Mouse (Mus musculus): ENCODE results near the gene Hp1bp3. TPM values are rescaled to one million over a fixed set of nuclear protein-coding genes. Genes with fewer than 3 reads are reported as not detected.
A peak's percentile ranks its signal among the peaks of the same experiment; 100 is the strongest.

Gene Hp1bp3
- polyA plus RNA-seq, 1 experiment from 2014 or later: 148 TPM

DNA sequence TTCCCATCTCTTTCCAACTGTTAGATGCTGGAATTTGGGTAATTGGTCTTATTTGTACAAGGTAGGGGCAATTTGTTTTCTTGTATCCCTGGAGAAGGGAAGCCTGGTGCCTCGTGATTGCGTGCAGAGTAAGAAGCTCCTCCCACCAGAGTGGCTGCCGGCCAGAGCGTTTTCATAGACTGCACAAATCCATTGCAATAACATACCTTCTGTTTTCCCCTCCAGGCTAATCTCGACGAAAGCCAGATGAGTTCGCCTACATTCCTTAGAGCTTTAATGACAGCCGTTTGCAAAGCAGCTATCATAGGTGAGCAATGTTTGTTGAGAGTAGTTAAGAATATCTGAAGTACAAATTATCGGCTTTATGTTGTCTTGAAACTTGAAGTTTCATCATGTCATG is 14.4 kb upstream of the Hp1bp3 start:
- DNase-seq (ENCODE audit: low spot score): no peak
- Histone ChIP-seq H3K27ac (no peak overlapping the region), H3K27me3 (ENCODE audit: insufficient read depth, poor library complexity, severe bottlenecking) (no peaks in the 10 kb centered on the region), H3K4me3 (no peak overlapping the region), H3K9me3 (no peaks in the 10 kb centered on the region), H3K4me1 (replicated peaks) (no peaks in the 10 kb centered on the region), H3K36me3 (peaks cover 97% of the 10 kb centered on the region)
- 90% methylated on average over 9 of the region's 9 CpGs for WGBS

DNA sequence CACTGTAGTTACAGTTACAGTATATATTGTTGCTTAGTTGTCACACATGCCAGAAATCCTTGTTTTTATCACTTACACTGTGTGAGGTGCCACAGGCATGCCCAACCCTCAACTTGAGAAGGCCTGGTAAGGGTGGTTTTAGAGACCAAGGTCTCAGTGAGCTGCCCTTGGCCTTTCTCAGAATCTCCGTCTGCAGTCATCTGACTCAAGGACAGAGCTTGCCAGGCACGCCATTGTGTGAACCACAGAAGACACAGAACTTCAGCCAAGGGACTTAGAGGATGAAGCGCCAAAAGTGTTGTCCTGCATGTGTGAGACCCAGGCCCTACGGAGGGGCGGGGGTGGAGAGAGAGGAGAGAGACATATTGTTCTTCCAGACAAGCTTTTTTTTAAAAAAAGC is 6.0 kb upstream of the Hp1bp3 start:
- Histone ChIP-seq H3K27ac (no peak overlapping the region), H3K27me3 (ENCODE audit: insufficient read depth, poor library complexity, severe bottlenecking) (no peaks in the 10 kb centered on the region), H3K4me1 (replicated peaks) (no peaks in the 10 kb centered on the region), H3K9me3 (no peaks in the 10 kb centered on the region), H3K4me3 (no peak overlapping the region), H3K36me3 (peaks cover 48% of the 10 kb centered on the region)
- WGBS: 91% methylated on average over 5 of the region's 5 CpGs
- DNase-seq (ENCODE audit: low spot score): no peak

DNA sequence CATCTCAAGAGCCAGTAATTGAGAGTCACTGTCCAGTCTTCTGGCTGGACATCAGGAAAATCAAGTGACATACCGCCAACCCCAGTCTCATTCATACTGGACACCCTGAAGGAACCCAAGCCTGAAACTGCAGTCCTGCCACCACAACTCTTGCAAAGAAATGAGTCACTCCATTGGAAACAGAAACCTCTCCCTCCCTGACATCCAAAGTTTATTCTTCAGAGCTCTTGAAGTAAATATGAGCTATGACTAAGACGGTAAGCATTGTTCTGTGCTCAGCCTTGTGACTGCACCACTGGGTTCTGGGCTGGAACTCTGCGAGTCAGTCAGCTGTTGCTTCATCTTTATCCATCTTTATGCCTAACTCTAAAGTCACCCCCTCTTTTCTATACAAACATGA is 2.2 kb upstream of the Hp1bp3 start:
- no peak overlapping the region for H3K27ac ChIP-seq
- H3K4me1 ChIP-seq (replicated peaks): peaks cover 19% of the 10 kb centered on the region
- no peaks in the 10 kb centered on the region for H3K27me3 ChIP-seq (ENCODE audit: insufficient read depth, poor library complexity, severe bottlenecking)
- DNase-seq (ENCODE audit: low spot score): no peak
- WGBS: 92% methylated on average over 3 of the region's 3 CpGs
- no peak overlapping the region for H3K4me3 ChIP-seq
- H3K36me3 ChIP-seq: peaks cover 19% of the 10 kb centered on the region
- no peaks in the 10 kb centered on the region for H3K9me3 ChIP-seq

DNA sequence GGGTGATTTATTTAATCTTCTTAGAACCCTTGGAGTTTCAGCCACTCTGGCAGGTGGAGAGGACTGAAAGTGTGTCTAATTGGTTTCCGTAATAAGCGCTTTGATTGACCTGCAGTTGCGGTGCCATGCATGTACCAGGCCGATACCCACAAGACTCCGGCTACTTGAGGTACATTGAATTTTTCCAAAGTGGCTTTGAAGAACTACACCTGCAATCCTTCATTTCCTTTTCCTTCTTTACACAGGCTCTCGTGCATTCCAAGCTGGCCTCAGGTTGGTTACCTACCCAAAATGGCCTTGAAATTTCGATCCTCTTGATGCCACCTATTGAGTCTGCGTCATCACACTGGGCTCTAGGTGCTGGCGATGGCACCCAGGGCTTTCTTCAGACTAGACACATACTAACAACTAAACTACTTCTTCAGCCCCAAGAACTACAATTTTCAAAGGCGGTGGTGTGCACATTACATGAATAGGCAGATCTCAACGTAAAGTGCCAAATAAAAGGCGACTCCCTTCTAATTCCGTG is 361 bp upstream of the Hp1bp3 start:
- WGBS: 53% methylated on average over 13 of the region's 13 CpGs
- H3K9me3 ChIP-seq: no peaks in the 10 kb centered on the region
- no peaks in the 10 kb centered on the region for H3K27me3 ChIP-seq (ENCODE audit: insufficient read depth, poor library complexity, severe bottlenecking)
- peaks cover 20% of the 10 kb centered on the region for H3K36me3 ChIP-seq
- peak overlapping the region; percentile 100 for H3K27ac ChIP-seq
- no peak for DNase-seq (ENCODE audit: low spot score)
- peaks cover 33% of the 10 kb centered on the region for H3K4me1 ChIP-seq (replicated peaks)
- peak overlapping the region; percentile 97 for H3K4me3 ChIP-seq

DNA sequence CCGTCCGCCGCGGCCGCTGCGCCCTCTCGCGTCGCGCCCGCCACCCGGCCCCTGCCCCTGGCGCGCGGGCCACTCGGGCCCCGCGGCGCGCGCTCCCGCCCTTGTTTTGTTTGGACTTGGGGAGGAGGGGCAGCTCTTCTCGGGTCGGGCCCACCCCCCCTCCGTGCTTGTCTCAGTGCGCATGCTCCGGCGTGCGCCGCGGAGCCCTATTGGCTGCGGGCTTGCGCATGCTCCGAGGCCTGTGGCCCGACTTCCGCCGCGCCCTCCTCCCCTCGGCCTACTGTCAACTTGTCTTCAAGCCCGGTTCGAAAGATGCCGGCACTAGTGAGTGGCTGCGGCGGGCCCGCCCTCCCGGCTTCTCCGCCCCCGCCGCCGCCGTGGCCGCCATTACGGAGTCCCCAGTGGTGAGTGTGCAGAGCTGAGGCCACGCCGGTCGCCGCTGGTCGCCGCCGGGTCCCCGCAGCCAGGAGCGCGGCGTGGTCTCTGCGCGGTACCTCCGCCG is 846 bp downstream of the Hp1bp3 start:
- Histone ChIP-seq H3K36me3 (peaks cover 30% of the 10 kb centered on the region), H3K4me1 (replicated peaks) (peaks cover 33% of the 10 kb centered on the region), H3K4me3 (peak overlapping the region; percentile 97), H3K9me3 (no peaks in the 10 kb centered on the region), H3K27ac (peak overlapping the region; percentile 100), H3K27me3 (ENCODE audit: insufficient read depth, poor library complexity, severe bottlenecking) (no peaks in the 10 kb centered on the region)
- under 1% methylated on average over 57 of the region's 68 CpGs for WGBS
- DNase-seq (ENCODE audit: low spot score): peak; percentile 99

DNA sequence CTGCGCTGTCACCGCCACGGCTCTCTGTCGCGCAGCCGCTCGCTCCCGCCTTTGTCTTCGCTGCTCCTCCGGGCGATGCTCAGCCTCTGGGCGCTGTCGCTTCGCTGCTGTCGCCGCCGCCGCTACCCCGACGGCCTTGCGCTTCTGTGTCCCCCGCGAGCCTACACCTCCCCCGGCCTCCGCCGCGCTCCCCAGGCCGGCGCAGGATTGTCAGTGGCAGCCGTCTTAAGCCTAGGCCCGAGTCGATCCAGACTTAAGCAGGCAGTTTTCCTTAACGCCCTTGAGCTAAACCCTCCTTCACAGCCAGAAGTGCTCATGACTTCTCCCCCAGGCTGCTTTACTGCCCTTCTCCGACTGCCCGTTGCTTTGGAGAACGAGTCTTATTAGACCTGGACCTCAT is 1.3 kb downstream of the Hp1bp3 start:
- Histone ChIP-seq H3K4me1 (replicated peaks) (peaks cover 33% of the 10 kb centered on the region), H3K27ac (peak overlapping the region; percentile 100), H3K36me3 (peaks cover 35% of the 10 kb centered on the region), H3K27me3 (ENCODE audit: insufficient read depth, poor library complexity, severe bottlenecking) (no peaks in the 10 kb centered on the region), H3K4me3 (peak overlapping the region; percentile 97), H3K9me3 (no peaks in the 10 kb centered on the region)
- no peak for DNase-seq (ENCODE audit: low spot score)
- WGBS: under 1% methylated on average over 36 of the region's 36 CpGs

DNA sequence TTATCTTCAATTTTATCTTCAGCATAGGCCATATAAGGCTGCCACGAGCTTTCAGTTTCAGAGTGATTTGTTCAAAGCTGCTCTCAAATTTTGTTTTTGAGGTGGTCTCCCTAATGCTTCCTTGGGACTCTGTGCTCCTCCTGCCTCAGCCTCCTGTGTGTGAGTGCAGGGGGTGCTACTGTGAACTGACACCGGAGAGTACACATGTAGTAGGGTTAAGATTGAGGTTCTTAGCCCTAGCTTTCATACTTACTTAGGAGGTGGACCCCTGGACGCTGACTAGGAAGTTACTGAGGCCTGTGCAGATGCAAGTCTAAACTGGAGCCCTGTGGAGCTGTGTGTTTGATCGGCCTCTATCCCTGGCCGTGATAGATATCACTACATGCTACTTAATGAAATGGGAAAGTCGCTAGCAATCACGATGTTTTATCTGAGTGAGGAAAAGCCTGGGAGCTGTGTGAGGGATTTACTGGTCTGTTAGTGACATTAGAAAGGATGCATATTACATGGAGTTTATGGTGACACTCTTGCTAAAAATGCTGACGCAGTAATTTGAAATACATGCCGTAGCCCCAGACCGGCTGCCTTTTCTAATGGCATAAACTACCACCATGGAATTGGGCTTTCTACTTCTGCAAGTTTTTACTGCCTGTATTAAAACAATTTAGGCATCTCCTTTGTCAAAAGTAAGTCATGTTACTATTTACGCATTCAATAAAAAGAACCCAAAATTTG is 2.0 kb downstream of the Hp1bp3 start:
- H3K36me3 ChIP-seq: peaks cover 42% of the 10 kb centered on the region
- no peaks in the 10 kb centered on the region for H3K9me3 ChIP-seq
- peak overlapping the region; percentile 100 for H3K27ac ChIP-seq
- peak overlapping the region; percentile 97 for H3K4me3 ChIP-seq
- no peak for DNase-seq (ENCODE audit: low spot score)
- no peaks in the 10 kb centered on the region for H3K27me3 ChIP-seq (ENCODE audit: insufficient read depth, poor library complexity, severe bottlenecking)
- 85% methylated on average over 11 of the region's 11 CpGs for WGBS
- peaks cover 33% of the 10 kb centered on the region for H3K4me1 ChIP-seq (replicated peaks)

DNA sequence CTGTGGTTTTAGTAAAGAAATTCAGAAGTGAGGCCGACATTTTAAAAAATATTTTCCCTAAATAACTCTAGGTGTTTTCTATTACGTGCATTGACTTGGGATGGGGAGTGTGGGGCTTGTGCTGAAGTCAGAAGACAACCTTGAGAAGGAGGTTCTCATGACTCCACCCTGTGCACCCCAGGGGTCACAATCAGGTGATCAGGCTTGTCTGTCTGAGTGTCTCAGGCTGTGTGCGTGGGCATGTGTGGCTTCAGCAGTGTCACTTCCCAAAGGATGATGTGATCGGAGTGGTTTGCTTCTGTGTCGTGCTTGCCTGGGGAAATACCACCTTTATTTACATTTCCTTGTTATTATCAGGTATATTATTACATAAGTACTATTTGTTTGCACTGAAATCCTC is 3.2 kb downstream of the Hp1bp3 start:
- Histone ChIP-seq H3K27ac (no peak overlapping the region), H3K36me3 (peaks cover 54% of the 10 kb centered on the region)

DNA sequence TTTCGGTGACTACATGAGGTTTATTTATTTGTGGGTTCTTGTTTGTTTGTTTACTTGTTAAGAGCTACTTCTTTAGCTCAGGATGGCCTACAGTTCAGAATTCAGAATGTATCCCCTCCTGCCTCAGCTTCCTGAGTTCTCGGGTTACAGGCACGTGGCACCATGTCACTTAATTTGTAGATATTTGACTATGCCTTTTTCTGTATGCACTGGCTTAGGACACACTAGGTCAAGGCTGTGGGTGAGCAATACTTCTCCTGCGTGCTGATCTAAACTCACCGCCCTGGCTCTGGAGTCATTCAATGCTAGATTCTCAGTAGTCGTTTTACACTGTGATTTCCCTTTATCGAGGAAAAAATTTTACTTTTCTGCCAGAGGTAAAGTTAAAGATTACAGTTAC is 4.7 kb downstream of the Hp1bp3 start:
- Histone ChIP-seq H3K27ac (no peak overlapping the region), H3K27me3 (ENCODE audit: insufficient read depth, poor library complexity, severe bottlenecking) (no peaks in the 10 kb centered on the region), H3K4me1 (replicated peaks) (peaks cover 29% of the 10 kb centered on the region), H3K9me3 (no peaks in the 10 kb centered on the region), H3K36me3 (peaks cover 67% of the 10 kb centered on the region), H3K4me3 (no peak overlapping the region)
- DNase-seq (ENCODE audit: low spot score): no peak
- WGBS: 88% methylated on average over 7 of the region's 7 CpGs

More for the DNA sequence above, 3.2 kb downstream of the Hp1bp3 start:
- WGBS: 90% methylated on average over 5 of the region's 5 CpGs
- peaks cover 33% of the 10 kb centered on the region for H3K4me1 ChIP-seq (replicated peaks)
- no peak overlapping the region for H3K4me3 ChIP-seq
- H3K27me3 ChIP-seq (ENCODE audit: insufficient read depth, poor library complexity, severe bottlenecking): no peaks in the 10 kb centered on the region
- H3K9me3 ChIP-seq: no peaks in the 10 kb centered on the region
- no peak for DNase-seq (ENCODE audit: low spot score)

DNA sequence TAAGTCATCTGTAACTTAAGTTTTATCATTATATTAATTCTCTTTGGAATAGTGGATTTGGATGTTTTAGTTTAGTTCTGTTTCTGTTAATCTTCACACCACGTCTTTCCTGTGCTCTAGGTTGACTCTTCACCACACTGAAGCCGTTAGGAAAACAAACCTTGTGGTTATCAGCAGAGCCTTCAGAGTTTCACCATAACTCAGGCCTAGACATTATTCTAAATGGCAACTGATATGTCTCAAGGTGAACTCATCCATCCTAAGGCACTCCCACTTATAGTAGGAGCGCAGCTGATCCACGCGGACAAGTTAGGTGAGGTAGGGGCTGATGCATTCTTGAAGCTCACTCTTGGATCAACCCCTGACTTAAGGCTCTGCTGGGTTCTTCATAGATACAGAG is 5.3 kb downstream of the Hp1bp3 start:
- Histone ChIP-seq H3K4me3 (no peak overlapping the region), H3K9me3 (no peaks in the 10 kb centered on the region), H3K27me3 (ENCODE audit: insufficient read depth, poor library complexity, severe bottlenecking) (no peaks in the 10 kb centered on the region), H3K27ac (no peak overlapping the region), H3K4me1 (replicated peaks) (peaks cover 26% of the 10 kb centered on the region), H3K36me3 (peaks cover 73% of the 10 kb centered on the region)
- 96% methylated on average over 5 of the region's 5 CpGs for WGBS
- no peak for DNase-seq (ENCODE audit: low spot score)

DNA sequence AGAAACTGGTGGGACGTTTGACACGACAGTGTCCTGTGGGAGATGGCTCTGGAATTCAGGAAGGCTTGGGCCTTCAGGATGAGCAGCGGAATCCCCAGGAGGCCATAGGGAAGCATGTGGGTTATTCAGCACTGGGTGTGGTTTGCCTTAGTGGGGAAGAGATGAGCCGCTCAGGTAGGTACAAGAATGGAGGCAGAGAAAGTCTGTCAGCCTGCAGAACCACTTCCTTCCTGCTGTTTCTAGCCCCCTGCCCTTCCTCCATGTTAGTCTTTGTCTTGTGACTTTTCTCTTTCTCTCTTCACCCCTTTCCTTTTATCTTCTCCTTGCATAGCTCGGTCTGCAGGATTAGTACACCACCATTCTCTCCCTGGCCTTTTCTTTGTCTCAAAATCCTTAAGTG is 6.3 kb downstream of the Hp1bp3 start:
- 87% methylated on average over 5 of the region's 5 CpGs for WGBS
- H3K4me1 ChIP-seq (replicated peaks): peaks cover 26% of the 10 kb centered on the region
- H3K4me3 ChIP-seq: no peak overlapping the region
- no peak overlapping the region for H3K27ac ChIP-seq
- no peak for DNase-seq (ENCODE audit: low spot score)
- H3K9me3 ChIP-seq: no peaks in the 10 kb centered on the region
- peaks cover 82% of the 10 kb centered on the region for H3K36me3 ChIP-seq
- no peaks in the 10 kb centered on the region for H3K27me3 ChIP-seq (ENCODE audit: insufficient read depth, poor library complexity, severe bottlenecking)

DNA sequence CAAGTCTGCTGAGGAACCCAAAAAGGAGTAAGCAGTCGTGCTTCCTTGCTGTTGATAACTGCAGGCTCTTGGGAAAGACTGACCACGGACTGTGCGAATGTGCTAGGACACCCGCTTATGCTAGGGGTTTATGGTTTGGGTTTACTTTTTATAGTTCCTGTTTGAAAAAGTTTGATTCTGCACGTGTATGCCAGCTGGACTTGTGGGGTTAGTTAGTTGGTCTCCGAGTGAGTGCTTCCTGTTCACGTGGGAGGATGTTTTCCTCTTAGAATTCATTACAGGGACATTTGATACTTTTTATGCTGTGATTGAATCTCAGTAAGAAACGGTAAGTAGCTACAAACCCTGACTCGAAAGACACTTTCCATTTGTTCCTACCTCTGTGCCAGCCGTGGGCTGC is 7.5 kb downstream of the Hp1bp3 start:
- Histone ChIP-seq H3K9me3 (no peaks in the 10 kb centered on the region), H3K36me3 (peaks cover 91% of the 10 kb centered on the region), H3K4me3 (no peak overlapping the region), H3K27me3 (ENCODE audit: insufficient read depth, poor library complexity, severe bottlenecking) (no peaks in the 10 kb centered on the region), H3K27ac (no peak overlapping the region), H3K4me1 (replicated peaks) (peaks cover 16% of the 10 kb centered on the region)
- no peak for DNase-seq (ENCODE audit: low spot score)
- WGBS: 89% methylated on average over 10 of the region's 10 CpGs

DNA sequence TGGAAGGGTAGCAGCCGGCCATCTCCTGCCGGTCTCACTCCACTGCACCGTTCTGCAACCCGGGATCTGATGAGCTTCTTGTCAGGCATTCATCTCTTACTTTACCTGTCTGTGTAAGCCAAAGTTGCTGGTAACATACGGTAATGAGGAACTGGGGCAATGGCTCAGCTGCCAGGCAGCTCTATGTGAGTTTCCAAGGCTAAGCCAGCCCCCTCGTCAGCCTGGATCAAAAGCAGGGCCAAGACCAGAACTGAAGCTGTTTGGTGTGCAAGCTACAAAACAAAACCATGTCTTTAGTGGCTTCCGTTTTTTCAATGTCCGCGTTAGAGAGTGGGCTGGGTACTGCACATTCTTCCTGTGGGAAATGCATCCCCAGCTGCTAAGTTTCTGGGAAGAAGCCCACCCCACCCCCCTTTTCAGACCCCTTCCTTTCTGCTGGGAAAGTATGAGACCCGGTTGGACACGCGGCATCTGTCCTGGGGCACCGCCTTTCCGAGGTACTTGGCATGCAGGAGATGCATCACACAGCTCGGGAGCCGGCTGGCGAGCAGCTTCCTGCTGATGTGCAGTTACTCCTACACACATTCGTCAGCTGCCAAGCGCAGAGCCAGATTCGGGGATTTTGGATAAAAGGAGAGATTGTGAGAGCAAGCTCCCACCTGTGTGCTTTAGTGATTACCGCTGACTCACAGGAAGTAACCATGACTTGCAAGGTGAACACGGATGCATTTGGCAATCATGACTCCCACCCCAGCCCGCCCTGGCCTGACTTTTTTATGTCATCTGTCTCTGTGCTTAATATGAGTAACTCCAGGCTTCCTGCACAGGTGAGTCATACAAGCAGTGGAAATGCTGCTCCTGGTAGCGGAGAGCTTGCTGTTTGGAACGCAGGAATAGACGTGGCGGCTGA is 30.9 kb downstream of the Hp1bp3 start:
- 74% methylated on average over 27 of the region's 27 CpGs for WGBS
- no peaks in the 10 kb centered on the region for H3K9me3 ChIP-seq
- peaks cover 50% of the 10 kb centered on the region for H3K27me3 ChIP-seq (ENCODE audit: insufficient read depth, poor library complexity, severe bottlenecking)

More for the DNA sequence above, 30.9 kb downstream of the Hp1bp3 start:
- no peak for DNase-seq (ENCODE audit: low spot score)
- Histone ChIP-seq H3K27ac (no peak overlapping the region), H3K36me3 (peaks cover 61% of the 10 kb centered on the region), H3K4me3 (no peak overlapping the region), H3K4me1 (replicated peaks) (peaks cover 29% of the 10 kb centered on the region)

Data from hindbrain, embryonic 10.5 days (tissue).